1 mouse cellular context compared by ENCODE assay signal in the genomic region with DNA sequence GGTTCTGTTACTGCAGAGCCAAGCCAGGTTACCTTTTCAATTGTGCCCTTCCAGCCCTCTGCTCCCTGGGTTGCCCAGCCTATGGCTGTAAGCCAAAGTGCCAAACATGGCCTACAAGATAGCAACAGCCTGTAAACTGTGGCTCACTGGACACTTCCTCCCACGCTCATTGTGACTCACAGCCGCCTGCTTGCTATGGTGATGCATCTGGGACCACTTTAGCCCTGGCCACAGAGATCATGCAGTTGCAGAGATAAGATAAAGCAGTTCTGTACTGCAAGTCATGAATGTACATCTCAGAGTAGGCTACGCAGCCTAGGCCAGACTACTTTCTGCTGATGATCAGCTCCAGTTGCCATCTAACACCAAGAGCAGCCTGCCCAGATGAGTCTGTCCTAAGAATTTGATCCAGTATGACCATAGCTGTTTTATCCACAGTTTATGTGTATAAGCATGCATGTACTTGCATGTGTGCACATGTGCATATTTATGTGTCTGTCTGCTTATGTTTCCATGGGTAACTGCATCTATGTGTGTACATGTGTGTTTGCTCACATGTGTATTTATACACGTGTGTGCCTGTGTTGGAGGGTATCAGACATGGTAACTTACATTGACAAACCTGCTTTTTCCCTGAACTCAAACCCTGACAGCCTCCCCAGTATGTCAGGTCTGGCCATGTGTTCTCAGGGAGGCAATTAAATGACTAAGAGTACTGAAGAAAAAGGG.
TF ChIP-seq lines count a peak whose summit lies in the region.

No protein-coding gene starts in this region.

TF ChIP-seq in MEL, 35 proteins besides CTCF, POLR2A, EP300 and RAD21 (continued from another document):
- TF ChIP-seq SMC3 (IDR thresholded peaks at IDR 0.05; ENCODE audit: low read depth, low read length): no peak
- no peak; the same call in 1 of the 2 replicates for TF ChIP-seq KAT2A (conservative IDR thresholded peaks at IDR 0.05; ENCODE audit: low read depth, low read length)
